Mouse (Mus musculus): ENCODE measurements around the gene Rap1gap2.

Gene Rap1gap2

DNA sequence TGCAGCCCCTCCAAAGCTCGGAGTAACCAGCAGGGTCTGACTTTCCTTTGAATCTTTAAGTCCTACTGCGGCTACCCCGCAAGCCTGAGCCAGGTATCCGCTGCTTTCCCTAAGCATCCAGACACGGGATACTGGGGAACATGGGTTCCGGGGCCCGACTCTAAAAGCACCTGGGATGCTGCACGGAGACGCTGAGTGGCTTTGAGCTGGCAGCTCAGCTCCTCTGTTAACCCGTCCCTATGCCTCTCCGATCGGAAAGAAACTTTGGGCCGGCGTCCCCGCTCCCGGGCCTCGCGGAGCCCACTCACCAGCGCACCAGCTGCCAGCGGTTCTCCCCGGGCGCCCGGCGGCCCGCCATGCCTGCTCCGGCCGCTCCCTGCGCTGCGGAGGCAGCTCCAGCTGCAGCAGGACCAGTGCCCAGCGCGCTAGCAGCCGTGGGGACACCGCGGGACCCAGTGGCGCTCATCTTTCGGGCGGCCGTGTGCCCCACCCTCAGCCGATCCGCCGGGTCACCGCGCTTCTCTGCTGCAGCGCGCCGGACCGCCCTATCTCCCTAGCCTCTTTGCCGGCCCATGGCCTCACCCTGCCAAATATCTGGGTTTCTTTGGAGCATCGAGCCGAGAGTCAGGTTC lies at the start of gene Rap1gap2:
Gene Rap1gap2, minus strand, starts transcription at position 371 of the 632 bp plus-strand sequence.
- in situ Hi-C loops (cut with MboI; ENCODE audit: low pct_unique_long_range_greater_than_20kb in 1 of 2, low sequenced_read_pairs in 2 of 2, unreplicated experiment in 1 of 2), result no loop called here

DNA sequence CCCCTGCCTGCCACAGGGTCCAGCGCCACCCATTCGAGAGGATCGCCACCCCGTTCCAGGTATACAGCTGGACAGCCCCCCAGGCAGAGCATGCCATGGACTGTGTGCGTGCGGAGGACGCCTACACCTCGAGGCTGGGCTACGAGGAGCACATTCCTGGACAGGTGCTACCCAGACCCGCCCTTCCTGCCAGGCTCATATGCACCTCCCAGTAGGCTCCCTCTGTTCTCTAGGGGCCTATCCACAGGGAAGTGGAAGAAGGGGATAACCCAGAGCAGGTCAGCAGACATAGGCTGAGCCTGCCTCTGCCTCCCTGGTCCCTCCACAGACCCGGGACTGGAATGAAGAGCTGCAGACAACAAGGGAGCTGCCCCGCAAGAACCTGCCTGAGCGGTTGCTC lies 49.6 kb upstream of the Rap1gap2 start:
- in situ Hi-C loops (cut with MboI; ENCODE audit: low pct_unique_long_range_greater_than_20kb in 1 of 2, low sequenced_read_pairs in 2 of 2, unreplicated experiment in 1 of 2), result loop anchor here in 1 of 2 experiments (25.0 kb wide), 1 partner anchor 827 kb away; the partner anchor contains the start of gene Prpf8

DNA sequence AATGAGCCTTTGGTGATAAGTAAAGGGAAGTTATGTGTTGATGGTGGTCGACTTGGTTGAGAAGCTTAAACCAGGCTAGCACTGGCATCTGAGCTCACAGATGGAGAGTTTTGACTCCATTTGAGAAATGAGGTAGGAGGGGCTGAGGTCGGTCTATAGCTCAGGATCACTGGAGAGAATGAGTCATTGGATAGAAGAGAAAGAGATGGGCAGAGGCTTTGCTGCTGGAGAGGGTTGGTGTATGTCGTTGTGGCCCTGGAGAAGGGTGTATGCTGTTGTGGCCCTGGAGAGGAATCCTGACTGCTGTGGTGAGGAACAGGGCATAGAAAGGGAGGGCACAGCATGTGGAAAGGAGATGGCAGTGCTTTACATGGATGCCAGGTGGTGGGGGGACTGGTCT lies 45.2 kb upstream of the Rap1gap2 start:
- in situ Hi-C loops (cut with MboI; ENCODE audit: low pct_unique_long_range_greater_than_20kb in 1 of 2, low sequenced_read_pairs in 2 of 2, unreplicated experiment in 1 of 2), result loop anchor here in 1 of 2 experiments (25.0 kb wide), 1 partner anchor 831 kb away; the partner anchor contains the start of gene Prpf8

DNA sequence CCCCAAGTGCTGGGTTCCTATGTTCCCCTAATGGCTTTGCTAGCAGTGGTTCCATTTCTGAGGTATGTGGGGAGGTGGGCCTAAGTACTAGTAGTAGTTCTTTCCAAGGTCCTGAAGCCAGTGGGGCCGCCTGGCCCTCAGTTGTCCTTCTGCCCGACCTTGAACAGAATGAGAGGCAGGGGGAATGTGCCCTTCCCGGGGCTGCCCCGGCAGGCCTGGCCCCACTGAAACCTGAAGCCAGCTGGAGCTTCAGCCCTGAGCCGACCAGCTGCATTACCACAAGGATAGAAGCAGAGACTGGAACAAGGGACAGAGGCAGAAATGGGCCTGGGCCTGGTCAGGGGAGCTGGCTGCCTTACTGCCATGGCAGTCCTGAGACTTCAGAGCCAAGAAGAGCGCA lies 42.7 kb upstream of the Rap1gap2 start:
- in situ Hi-C loops (cut with MboI; ENCODE audit: low pct_unique_long_range_greater_than_20kb in 1 of 2, low sequenced_read_pairs in 2 of 2, unreplicated experiment in 1 of 2), result loop anchor here in 1 of 2 experiments (25.0 kb wide), 1 partner anchor 834 kb away; the partner anchor contains the start of gene Prpf8

DNA sequence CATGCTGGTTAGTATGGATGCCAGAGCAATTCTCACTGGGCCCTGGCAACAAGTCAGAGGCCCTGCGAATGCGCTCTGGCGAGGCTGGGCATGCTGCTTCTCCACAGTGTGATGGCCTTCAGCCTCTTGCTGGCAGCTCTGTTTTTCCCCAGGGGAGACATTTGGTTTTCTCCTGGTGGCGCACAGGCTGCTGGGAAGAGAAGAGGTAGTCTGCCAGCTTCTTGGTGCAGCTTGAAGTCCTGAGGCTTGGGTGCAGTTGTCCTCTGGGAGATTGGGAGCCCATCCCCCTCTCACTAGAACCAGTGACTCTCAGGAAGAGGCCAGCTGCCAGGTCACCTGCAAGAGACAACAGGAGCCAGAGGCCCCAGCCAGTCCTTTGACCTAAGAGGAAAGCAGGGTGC lies 42.1 kb upstream of the Rap1gap2 start:
- in situ Hi-C loops (cut with MboI; ENCODE audit: low pct_unique_long_range_greater_than_20kb in 1 of 2, low sequenced_read_pairs in 2 of 2, unreplicated experiment in 1 of 2), result loop anchor here in 1 of 2 experiments (25.0 kb wide), 1 partner anchor 835 kb away; the partner anchor contains the start of gene Prpf8

DNA sequence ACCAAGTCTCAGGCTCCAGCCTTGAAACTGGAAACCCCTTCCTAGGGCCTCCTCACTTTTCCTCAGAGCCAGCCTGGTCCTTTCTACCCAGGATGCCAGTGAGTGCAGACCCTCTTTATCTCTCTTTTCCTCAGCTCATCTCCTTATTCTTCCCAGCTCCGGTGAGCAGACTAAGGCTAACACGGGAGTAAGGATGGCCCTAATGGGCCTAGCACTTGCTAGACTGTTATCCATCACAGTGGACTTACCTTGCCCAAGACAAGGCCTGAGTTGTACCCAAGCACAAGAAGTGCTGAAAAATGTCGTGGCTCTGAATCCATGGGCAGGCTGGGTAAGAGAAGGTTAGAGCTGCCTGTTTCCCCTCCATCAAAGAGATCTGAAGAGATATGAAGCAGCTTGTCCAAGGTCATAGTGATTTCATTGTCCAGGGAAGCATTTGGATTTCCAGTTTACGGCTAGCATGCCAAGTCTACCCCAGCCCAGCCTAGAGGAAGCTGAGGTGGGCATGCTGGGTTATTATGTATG lies 39.9 kb upstream of the Rap1gap2 start:
- in situ Hi-C loops (cut with MboI; ENCODE audit: low pct_unique_long_range_greater_than_20kb in 1 of 2, low sequenced_read_pairs in 2 of 2, unreplicated experiment in 1 of 2), result loop anchor here in 1 of 2 experiments (25.0 kb wide), 1 partner anchor 837 kb away; the partner anchor contains the start of gene Prpf8

DNA sequence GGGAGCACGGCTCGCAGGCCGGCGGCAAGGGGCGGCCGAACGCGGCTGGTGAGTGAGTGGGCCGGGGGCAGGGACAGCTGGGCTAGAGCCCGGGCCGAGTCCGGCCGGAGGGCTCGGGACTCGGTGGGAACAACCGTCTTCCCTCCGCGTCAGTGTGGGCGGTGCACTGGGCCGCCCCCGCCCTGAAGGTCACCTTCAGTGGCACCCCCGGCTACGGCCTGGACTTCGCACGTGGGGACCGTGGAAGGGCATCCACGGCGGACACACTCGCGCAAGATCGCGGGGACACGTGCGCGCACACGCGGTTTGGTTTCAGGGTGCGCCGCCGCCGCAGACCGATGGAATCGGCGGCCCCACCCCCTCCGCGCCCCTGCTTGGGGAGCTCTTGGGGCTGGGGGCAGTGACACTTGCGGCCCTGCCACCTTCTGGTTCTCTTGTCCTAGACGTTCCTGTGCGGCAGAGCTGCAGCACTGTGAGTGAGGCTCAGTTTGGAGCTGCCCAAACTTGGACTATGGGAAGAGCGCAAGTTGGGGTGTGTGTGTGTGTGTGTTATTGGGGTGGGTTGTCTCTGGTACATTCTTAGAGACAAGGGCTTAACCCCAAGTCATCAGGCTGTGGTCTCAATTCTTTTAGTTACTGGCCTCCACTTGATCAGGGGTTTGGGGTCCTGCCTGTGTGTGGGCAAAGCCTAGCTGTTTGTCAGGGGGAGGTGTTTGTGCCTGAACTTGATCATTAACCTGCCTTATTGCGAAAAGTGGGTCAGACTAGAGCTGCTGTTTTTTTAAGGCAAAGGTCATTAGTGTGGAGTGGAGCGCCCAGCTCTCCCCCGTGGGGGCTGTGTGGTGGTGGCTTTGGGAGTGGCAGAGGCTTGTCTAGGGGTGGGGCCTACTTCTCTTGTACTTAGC lies 39.2 kb upstream of the Rap1gap2 start:
- in situ Hi-C loops (cut with MboI; ENCODE audit: low pct_unique_long_range_greater_than_20kb in 1 of 2, low sequenced_read_pairs in 2 of 2, unreplicated experiment in 1 of 2), result loop anchor here in 1 of 2 experiments (25.0 kb wide), 1 partner anchor 837 kb away; the partner anchor contains the start of gene Prpf8

DNA sequence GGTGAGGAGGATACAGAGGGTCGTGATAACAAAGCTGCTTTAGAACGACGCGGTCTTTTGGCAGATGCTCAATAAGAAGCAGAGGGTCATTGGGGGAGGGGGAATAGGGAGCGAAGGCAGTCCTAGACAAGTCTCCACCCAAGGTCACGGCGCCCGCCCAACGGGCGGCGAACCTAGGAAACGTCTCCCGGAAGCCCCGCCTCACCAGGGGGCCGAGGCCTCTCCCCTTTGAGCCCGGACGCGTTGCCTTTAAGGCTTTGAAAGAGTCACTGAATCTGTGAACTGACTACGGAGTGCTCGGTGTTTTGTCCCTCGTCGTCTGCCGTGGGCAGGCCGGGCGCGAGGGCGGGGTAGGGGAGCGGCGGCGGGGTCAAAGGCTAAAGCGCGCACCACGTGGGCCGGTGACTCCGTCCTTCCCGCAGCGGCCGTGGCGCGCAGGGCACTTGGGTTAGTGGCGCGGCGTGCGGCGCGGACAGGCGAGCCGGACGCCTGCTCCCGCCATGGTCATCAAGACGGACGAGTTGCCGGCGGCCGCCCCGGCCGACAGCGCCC lies 38.5 kb upstream of the Rap1gap2 start, which contains the start of gene Cluh:
Gene Cluh, plus strand, starts transcription at position 401 of the 552 bp plus-strand sequence.
- in situ Hi-C loops (cut with MboI; ENCODE audit: low pct_unique_long_range_greater_than_20kb in 1 of 2, low sequenced_read_pairs in 2 of 2, unreplicated experiment in 1 of 2), result no loop called here

DNA sequence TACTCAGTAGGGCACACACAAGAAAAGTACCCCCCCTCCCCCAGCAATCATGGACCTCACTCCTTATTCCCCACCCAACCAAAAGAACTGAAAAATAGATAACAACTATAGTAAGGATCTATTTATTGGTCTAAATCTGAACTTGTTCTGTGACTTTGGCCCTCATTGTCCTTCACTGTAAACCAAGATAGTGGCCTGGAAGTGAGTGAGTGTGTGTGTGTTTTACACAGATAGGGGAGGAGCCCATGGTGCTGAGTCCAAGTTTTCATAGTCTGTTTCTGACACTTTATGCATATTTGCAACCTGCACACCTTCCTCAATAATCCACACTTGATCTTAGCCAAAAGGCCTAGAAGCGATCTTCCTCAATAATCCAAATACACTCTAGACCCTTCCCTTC lies 38.0 kb upstream of the Rap1gap2 start:
- in situ Hi-C loops (cut with MboI; ENCODE audit: low pct_unique_long_range_greater_than_20kb in 1 of 2, low sequenced_read_pairs in 2 of 2, unreplicated experiment in 1 of 2), result no loop called here

DNA sequence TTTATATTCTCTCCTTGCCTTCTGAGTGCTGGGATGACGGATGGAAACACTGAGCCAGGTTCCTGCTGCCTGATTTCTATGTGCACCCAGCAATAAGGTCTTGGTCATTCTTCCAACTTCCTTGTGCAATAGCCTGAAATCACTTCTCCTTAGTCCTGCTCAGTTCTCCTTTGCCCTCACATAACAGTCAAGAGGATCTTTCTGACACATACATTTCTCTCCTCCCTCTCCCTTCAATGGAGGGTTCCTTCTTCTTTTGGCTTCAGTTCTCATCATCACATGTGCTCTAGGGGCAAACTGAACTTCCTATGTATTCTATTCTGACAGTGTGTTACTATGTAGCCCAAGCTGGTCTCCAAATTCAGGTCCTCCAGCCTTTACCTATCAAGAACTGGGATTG lies 37.3 kb upstream of the Rap1gap2 start:
- in situ Hi-C loops (cut with MboI; ENCODE audit: low pct_unique_long_range_greater_than_20kb in 1 of 2, low sequenced_read_pairs in 2 of 2, unreplicated experiment in 1 of 2), result no loop called here

DNA sequence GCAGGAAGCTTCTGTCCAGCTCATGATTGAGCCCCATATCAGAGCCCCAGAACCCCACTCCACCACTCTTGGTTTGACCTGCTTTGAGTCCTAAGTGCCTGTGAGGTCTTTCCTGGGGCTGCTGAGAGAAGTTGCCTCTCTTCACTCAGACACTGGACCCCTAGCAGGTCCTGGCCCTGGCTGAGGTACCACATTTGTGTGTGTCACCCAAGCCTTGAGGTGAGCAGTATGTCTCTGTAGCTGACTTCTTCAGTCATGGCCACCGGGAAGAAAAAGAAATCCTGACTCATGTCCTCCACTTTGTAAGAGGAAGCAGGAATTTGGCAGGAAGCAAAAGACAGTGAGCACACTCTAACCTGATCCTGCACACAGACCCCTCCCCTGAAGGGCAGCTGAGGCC lies 28.9 kb upstream of the Rap1gap2 start:
- in situ Hi-C loops (cut with MboI; ENCODE audit: low pct_unique_long_range_greater_than_20kb in 1 of 2, low sequenced_read_pairs in 2 of 2, unreplicated experiment in 1 of 2), result no loop called here

DNA sequence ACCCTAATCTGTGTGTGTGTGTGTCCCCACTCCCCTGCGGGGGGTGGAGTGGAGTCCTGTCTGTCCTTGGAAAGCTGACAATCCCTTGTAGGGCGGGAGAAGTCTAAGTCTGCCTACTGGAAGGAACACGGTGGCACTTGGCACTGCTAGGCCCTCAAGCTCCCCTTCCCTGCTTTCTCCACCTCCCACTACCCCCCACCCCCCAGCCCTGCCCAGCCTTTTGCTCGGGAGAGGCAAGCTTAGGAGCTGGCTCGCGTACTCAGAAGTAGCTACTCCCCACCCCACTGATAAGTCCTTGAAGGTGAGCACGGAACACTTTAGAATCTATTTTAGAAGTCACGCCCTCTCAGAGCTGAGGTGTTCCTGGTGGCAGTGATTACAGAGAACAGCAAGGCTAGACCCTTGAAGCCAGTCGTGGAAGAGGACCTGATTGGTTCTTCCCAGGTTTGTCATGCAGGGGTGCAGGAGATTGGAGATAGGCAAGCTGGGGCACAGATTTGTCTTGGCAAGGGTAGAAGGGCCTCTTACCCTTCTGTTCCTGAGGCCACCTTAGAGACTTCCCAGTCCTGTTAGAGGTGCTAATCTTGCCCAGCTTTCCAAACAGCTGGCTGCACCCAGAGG lies 28.2 kb upstream of the Rap1gap2 start:
- in situ Hi-C loops (cut with MboI; ENCODE audit: low pct_unique_long_range_greater_than_20kb in 1 of 2, low sequenced_read_pairs in 2 of 2, unreplicated experiment in 1 of 2), result no loop called here

DNA sequence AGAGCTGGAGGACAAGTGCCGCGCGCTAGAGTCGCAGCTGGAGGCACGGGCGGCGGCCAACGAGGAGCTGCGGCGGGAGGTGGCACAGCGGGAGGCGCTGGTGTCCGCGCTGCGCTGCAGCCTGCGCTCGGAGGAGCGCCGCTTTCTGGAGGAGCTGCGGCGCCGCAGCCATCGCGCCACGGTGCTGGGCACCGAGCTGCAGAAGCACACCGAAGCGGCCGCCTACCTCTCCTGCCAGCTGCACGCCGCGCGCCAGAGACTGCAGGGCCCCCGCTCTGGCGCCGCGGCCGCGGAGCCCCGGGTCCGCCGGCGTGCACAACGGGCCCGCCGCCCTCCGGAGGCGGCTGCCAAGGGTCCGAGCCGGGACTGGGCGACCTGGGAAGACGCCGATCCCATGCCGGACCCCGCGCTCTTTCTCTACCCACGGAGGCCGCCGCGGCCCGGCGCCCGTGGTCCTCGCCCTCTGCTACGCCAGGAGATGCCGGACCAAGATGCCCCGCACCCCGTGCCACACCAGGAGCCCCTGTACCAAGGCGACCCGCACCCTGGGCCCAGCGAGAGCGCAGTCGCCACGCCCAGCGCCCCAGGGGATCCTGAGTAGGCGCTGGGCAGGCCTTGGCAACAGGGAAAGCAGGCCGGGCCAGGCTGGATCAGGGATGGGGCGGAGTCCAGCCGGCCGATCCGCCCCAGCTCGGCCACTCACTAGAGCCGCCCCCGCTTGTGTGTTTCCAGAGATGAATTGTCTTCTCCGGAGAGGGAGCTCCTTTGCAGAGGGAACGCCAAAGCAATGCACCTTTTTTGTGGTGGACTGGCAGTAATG lies 27.5 kb upstream of the Rap1gap2 start:
- in situ Hi-C loops (cut with MboI; ENCODE audit: low pct_unique_long_range_greater_than_20kb in 1 of 2, low sequenced_read_pairs in 2 of 2, unreplicated experiment in 1 of 2), result no loop called here

DNA sequence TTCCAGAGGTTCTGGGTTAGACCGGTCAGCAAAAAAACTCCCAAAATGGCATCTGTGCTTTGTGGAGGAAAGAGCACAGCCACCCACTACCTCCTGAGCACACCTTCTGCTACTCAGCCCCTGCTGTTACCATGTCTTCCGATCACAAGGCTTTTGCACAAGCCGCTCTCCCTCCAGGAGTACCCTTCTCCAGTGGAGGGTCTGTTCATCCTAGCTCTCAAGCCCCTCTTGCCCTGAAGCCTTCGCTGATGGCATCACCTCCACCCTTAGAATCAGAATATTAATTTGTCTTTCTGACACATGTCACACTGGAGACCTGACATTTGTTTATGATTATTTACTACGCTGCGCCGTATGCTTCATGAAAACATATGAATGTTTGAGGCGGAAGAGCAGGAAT lies 26.8 kb upstream of the Rap1gap2 start:
- in situ Hi-C loops (cut with MboI; ENCODE audit: low pct_unique_long_range_greater_than_20kb in 1 of 2, low sequenced_read_pairs in 2 of 2, unreplicated experiment in 1 of 2), result no loop called here

DNA sequence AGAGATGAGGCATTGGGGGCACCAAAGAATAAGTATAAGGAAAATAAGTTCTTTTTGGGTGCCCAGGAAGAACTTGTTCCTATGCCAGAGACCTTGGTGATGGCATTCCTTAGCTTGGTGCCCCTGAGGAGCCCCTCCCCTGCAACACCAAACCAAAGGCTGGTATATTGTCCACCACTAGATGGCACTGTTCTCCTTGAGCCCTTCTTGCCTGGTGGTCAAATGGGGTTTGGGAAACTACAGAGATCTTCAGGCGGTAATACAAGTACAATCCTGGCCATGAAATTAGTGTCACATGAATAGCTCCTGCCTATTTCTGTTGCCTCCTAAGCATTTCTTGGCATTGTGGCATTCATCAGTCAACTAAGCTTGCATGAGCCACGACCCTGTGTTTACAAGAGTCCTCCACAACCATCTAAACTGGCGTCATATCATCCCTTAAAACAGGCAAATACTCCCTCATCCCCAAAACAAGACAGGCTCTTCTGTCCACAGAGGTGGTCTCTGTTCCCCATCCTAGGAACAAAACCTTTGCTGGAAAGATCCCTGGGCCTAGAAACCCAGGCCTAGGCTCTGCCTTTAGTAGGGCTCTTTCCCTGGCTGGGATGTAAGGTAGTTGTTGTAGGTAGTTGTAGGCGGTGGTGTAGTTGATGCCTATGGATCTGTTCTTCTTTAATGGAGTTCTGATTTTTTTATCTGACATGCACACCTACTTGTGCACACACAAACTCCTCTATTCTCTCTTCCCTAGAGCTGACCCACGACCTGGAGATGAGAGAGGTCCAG lies 24.0 kb upstream of the Rap1gap2 start:
- in situ Hi-C loops (cut with MboI; ENCODE audit: low pct_unique_long_range_greater_than_20kb in 1 of 2, low sequenced_read_pairs in 2 of 2, unreplicated experiment in 1 of 2), result no loop called here

DNA sequence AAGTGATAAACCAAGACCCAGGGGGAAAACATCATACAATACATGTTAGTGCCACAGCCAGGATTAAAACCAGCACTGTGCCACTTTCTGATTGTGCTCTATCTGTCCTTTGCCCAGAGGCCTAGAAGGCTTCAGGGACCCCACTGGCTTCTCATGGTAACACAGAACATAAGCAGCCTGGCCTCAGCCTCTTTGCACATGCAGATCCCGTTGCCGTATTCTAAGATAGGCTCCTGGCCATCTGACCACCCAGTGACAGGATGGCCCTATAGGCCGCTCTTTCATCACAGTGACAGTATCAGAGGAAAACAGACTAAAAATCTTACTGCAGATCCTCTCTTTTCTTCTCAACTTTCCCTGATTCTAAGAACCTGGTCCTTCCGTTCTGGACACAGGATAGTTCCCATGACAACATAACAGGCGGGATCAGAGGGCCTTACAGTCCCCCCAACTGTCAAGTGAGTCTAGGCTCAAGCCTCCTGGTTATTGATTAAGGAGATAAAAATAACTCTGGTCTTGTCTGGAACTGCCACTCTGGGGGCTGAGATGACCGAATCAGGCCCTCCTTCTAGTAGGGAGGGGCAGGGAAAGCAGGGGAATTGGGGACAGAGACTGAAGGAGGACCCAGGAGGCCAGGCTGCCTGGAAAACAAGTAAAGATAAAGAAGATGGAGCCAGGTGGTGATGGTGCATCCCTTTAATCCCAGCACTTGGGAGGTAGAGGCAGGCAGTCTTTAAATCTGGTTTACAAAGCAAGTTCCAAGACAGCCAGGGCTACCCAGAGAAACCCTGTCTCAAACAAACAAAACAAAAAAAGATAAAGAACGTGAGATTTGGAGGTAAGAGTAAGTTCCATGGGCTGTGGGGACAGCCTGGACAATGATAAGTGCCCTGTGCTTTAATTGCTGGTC lies 21.4 kb upstream of the Rap1gap2 start:
- in situ Hi-C loops (cut with MboI; ENCODE audit: low pct_unique_long_range_greater_than_20kb in 1 of 2, low sequenced_read_pairs in 2 of 2, unreplicated experiment in 1 of 2), result no loop called here
